In the genomic region with DNA sequence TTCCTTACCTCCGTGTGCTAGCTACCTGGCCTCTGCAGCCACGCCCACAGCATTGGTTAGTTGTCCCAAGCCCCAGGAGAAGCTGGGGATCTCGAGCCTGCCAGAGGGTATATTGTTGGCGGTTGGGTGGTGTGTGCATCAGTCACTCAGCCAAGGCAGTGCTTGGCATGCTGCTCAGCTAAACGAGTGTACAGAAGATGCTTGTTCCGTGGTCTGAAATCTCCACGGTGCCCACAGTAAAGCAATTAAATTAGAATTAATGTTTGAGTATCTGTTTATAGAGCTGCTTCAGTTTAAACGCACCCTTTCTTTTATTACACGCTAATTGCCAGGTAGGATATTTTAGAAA, we compare ENCODE assay signal across 15 mouse cellular contexts. TPM values are rescaled to one million over a fixed set of nuclear protein-coding genes. Genes with fewer than 3 reads are reported as not detected.
"Had no signal": no experiment of that assay in that cellular context is flagged by ENCODE, and none has a peak within 500 bp of the region (broad histone marks: within the 10 kb centered on the region; RNA-seq: fewer than 3 reads in every experiment).

No protein-coding gene starts in this region.

- ATAC-seq: midbrain, embryonic 13.5 days; midbrain, embryonic 15.5 days had no signal

- H3K9me3 ChIP-seq: midbrain, embryonic 10.5 days; midbrain, embryonic 13.5 days; midbrain, embryonic 15.5 days; neural tube, embryonic 13.5 days; stomach, embryonic 15.5 days had no signal

- DNase-seq: lung, adult 18-20 months; lung, embryonic 14.5 days; lung, postnatal 10 days; lung, postnatal 4 days; right cerebral cortex, postnatal 14 days; thymus, adult 2 months; thymus, postnatal 25 days had no signal

- H3K36me3 ChIP-seq: midbrain, embryonic 10.5 days; midbrain, embryonic 13.5 days; midbrain, embryonic 15.5 days; neural tube, embryonic 13.5 days; stomach, embryonic 15.5 days had no signal

- H3K27me3 ChIP-seq: midbrain, embryonic 15.5 days; neural tube, embryonic 13.5 days; stomach, embryonic 15.5 days had no signal

- H3K9ac ChIP-seq: lung, embryonic 14.5 days; midbrain, embryonic 13.5 days; midbrain, embryonic 15.5 days; neural tube, embryonic 13.5 days; stomach, embryonic 15.5 days had no signal

- H3K4me3 ChIP-seq: midbrain, embryonic 10.5 days; midbrain, embryonic 13.5 days; midbrain, embryonic 15.5 days; neural tube, embryonic 13.5 days; stomach, embryonic 15.5 days had no signal

- H3K4me1 ChIP-seq: stomach, embryonic 15.5 days had no signal

- H3K4me2 ChIP-seq: lung, embryonic 14.5 days; midbrain, embryonic 13.5 days; midbrain, embryonic 15.5 days; neural tube, embryonic 13.5 days; stomach, embryonic 15.5 days had no signal

- H3K27ac ChIP-seq: midbrain, embryonic 10.5 days; midbrain, embryonic 13.5 days; midbrain, embryonic 15.5 days; neural tube, embryonic 13.5 days; stomach, embryonic 15.5 days; stomach, postnatal 0 days had no signal

RNA-seq across cellular contexts. Expression of a gene that starts 20.1 kb away (rescaled TPM):
- total RNA-seq: neutrophil, adult 5-6 weeks had no signal

RNA-seq across cellular contexts. Expression of a gene that starts 24.6 kb away (rescaled TPM):
- total RNA-seq: monocyte, adult 5-6 weeks; neutrophil, adult 5-6 weeks had no signal
